Mouse (Mus musculus): Measurements from ENCODE around the gene Olfr161.
"Not testable (repeated sequence)": the region's sequence is repeated elsewhere in the genome, so short reads cannot be mapped to it uniquely, and the experiment has no call there.

The Olfr161 gene

DNA sequence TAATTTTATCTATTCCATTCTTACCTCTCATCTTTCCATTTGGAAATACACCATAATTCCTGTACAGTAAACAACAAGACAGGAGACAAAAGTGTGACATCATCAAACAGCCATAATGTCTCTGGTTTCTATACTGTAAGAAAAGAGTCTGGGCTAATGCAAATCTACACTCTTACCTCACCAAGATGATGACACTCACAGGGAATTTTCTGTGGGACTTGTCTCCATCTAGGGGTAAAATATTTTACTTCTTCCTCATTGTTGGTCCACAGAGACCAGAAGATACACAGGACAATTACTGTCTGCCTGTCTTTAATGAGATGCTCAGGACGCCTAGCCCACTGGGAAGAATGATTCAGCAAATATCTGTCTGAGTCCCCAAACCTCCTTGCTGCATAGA, at the start of gene Olfr161:
Gene Olfr161 (plus strand): TSS at position 352 of the 400 bp plus-strand sequence.
- no peak for DNase-seq

DNA sequence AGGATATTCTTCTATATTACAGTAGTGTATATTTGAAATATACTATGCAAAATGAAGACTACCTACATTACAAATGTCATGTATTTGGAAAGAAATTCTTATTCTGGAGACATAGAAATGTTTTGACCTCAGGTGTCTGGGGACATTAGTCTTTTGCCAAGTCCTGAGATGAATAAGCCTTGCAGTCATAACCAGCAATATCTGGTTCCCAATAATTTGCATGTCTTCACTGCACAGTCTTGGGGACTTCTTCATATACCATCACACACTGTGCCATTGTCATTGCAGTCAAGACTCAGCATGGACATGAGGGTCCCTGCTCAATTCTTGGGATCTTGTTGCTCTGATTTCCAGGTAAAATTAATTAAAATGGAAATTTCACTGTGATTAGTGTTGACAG, 27.3 kb upstream of the Olfr161 start:
- DNase-seq = no peak

DNA sequence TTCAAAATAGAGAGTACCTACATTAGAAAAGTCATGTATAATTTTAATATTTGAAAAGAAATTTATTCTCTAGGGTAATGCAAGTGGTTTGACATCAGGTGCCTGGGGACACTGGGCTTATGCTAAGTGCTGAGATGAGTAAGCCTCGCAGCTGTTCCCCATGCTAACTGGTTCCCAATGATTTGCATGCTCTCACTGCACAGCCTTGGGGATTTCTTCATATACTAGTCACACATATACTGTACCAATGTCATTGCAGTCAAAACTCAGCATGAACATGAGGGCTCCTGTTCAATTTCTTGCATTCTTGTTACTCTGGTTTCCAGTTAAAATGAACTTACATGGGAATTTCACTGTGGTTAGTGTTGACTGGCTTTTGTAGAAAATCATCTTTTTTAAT, 13.2 kb upstream of the Olfr161 start:
- not testable (repeated sequence) for DNase-seq

DNA sequence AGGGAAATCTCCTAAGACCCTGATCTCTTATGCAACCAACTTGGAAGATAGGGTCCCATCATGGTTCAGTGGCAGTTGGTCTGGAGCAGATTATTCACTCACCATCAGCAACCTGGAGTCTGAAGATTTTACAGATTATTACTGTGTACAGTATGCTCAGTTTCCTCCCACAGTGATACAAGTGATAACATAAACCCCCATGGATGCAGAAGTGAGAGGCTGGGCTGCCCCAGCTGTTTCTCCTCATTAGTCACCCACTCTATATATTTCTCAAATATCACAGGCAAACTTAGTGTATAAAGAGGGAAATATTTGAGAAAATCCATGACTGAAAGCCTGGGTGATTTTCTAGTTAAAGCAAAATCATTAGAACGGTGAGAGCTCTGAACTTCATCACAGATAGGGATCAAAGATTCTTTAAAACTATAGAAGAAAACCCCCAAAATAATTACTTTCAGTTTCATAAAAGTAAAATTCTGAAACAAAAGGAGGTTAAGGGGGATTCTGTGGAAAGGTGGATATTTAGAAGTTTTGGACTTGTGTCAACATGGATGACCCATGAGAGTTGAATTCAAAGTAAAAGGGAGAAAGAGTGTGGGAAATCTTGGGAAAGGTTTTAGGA, 12.5 kb upstream of the Olfr161 start:
- DNase-seq = not testable (repeated sequence)

DNA sequence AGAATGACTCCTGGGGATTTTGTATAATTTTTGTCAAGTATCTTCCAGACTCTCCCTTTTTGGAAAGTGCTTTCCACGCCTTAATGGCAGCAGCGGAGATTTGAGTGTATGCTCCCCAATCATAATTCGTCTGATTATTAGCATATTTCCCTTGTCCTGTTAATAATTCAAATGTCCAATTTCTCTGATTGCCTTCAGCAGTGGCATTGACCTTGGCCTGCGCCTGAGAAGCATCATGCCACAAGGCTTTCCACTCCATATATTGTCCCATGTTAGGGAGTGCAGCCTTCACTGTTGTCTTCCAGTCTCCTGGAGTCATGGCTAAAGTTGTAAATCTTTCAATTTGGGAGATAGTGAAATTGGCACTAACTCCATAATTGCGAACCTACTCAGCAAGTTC, 40.5 kb downstream of the Olfr161 start:
- not testable (repeated sequence) for DNase-seq

DNA sequence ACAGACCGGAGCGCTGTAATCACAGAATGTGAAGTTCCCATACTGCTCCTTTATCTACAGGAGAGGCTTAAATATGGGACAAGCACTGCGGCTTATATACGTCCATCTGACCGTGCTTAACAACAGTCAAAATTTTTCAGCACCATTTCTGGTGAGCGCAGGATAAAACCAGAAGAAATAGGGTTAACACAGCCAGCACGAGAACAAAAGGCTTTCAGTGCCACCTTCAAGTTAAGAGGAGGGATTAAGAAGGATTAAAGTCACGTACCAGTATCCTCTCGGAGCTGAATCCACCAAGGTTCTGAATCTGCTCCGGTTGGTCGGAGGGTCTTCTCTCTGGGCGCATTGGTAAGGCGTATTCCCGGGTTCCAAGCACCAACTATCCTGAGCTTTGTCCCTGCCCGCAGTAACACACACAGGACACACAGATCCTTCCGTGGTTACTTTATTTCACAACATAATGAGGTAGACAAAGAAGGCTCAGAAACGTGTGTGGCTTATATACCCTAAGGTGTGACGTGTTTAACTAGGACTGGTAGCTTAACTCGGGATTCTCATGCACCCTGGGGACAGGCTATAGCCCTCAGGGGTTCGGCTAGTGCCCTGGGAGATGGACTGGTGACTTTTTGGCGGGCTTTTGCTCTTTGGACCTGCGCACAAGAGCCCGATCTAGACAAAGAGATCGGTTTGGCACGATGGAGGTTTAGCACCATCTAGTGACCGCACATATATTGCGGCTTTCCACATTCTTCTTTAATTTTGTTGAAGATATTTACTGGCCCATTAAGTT, 41.9 kb downstream of the Olfr161 start:
- peak; percentile 18 to 22 for DNase-seq

Measured in kidney, postnatal 4 days (tissue).